Mouse (Mus musculus): ENCODE results near the gene Ldha.
"Not testable (repeated sequence)": the region's sequence is repeated elsewhere in the genome, so short reads cannot be mapped to it uniquely, and the experiment has no call there.

Ldha gene

GRCm38 (mm10) chr7:46880992-46881391 is 39.7 kb downstream of the Ldha start:
- no peak for DNase-seq (ENCODE audit: low spot score)

GRCm38 (mm10) chr7:46881941-46882340 is 40.7 kb downstream of the Ldha start:
- not testable (repeated sequence) for DNase-seq (ENCODE audit: low spot score)

- no peak for DNase-seq (ENCODE audit: low spot score)
These were observed 42.0 kb downstream of the Ldha start for GRCm38 (mm10) chr7:46883304-46883703.

GRCm38 (mm10) chr7:46895511-46895910 is 54.2 kb downstream of the Ldha start:
- DNase-seq (ENCODE audit: low spot score), result no peak

- no peak for DNase-seq (ENCODE audit: low spot score)
These were observed 58.1 kb downstream of the Ldha start for GRCm38 (mm10) chr7:46899343-46899742.

Measured in ovary, adult 18-20 months (tissue).